Mouse (Mus musculus) megakaryocyte-erythroid progenitor cell, adult 5-6 weeks (primary cell): ENCODE results near the gene Tbx19. TPM values are rescaled to one million over a fixed set of nuclear protein-coding genes. Genes with fewer than 3 reads are reported as not detected.

Source experiments
- total RNA-seq, 2 experiments: library from RNA; stranded (forward) in 1 of 2; stranded (reverse) in 1 of 2; fragments of 200-1000, 215-1000 nt in 1 of 2; fragments of >200 nt in 1 of 2; fragmentation: Nextera tagmentation in 1 of 2; gene quantifications; 2 replicates each; pipeline ENCODE4 v1.2.3; 2014 to 2017

The Tbx19 gene
- total RNA-seq, 2 experiments from 2014 or later: not detected

Other genes with a start within 250 kb of the Tbx19 start
- 25.0 TPM in 1 of 2 replicates, not detected in the other for gene Xcl1, start 225.2 kb downstream of the Tbx19 start, total RNA-seq (2014; fragmentation: Nextera tagmentation)
- gene Xcl1, start 225.2 kb downstream of the Tbx19 start, total RNA-seq (2017): 26.7 TPM in 1 of 2 replicates, not detected in the other
- gene Sft2d2, start 33.7 kb upstream of the Tbx19 start, total RNA-seq (2014; fragmentation: Nextera tagmentation): 9.0 and 14.5 TPM in 2 replicates
- 16.0 and 17.7 TPM in 2 replicates for gene Sft2d2, start 33.7 kb upstream of the Tbx19 start, total RNA-seq (2017)
- gene Tiprl, start 76.2 kb upstream of the Tbx19 start, total RNA-seq (2014; fragmentation: Nextera tagmentation): 22.3 and 35.0 TPM in 2 replicates
- 73.2 and 90.1 TPM in 2 replicates for gene Tiprl, start 76.2 kb upstream of the Tbx19 start, total RNA-seq (2017)
- 0.11 TPM in 1 of 2 replicates, not detected in the other for gene Gpr161, start 135.0 kb upstream of the Tbx19 start, total RNA-seq (2014; fragmentation: Nextera tagmentation)
- gene Gpr161, start 135.0 kb upstream of the Tbx19 start, total RNA-seq (2017): not detected in 2 replicates